Mouse (Mus musculus): ENCODE data around the gene Zfp169. TPM values are rescaled to one million over a fixed set of nuclear protein-coding genes. Genes with fewer than 3 reads are reported as not detected.

The Zfp169 gene
- total and polyA plus RNA-seq, 3 experiments, result 2.9 to 6.6 (median 4.2) TPM

DNA sequence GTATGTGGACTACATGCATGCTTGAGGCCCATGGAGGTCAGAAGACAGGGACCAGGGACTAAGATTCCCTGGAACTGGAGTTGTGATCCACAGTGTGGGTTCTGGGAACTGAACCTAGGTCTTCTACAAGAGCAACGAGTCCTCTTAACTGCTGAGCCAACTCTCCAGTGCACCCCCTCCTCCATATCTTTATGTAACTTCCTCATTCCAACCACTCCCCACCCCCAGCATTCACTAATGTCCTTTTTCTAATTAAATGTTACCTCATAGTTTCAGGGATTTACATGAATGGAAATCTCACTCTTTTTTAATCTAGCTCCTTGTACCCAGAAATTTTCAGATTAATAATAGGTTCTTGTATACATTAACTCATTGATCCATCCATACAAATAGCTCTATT lies 42.7 kb upstream of the Zfp169 start:
- H3K36me3 ChIP-seq (replicated peaks in 1 of 2; ENCODE audit: control insufficient read depth in 1 of 2, insufficient read depth in 1 of 2, low read length in 1 of 2), result no peaks in the 10 kb centered on the region
- no peak for DNase-seq (ENCODE audit: extremely low read depth)
- no peak overlapping the region for H3K27ac ChIP-seq (ENCODE audit: insufficient read depth, low read depth)
- in situ Hi-C loops (cut with MboI; ENCODE audit: low pct_ligation_motif_present, low pct_unique_long_range_greater_than_20kb, low sequenced_read_pairs) (no loop called here), dilution Hi-C loops (cut with MboI; ENCODE audit: extremely low pct_ligation_motif_present, extremely low pct_unique_long_range_greater_than_20kb, low sequenced_read_pairs) (no loop called here)
- no peak overlapping the region for H3K4me3 ChIP-seq (replicated peaks in 1 of 3; ENCODE audit: low read depth in 2 of 3, low read length in 2 of 3, poor library complexity in 1 of 3)
- H3K27me3 ChIP-seq (replicated peaks), result no peaks in the 10 kb centered on the region
- no peak for TF ChIP-seq E2F4 (IDR thresholded peaks at IDR 0.05; ENCODE audit: insufficient replicate concordance, low read depth, low read length)
- no peak for TF ChIP-seq EP300 (IDR thresholded peaks at IDR 0.05; ENCODE audit: low read length)
- TF ChIP-seq MYC (IDR thresholded peaks at IDR 0.05; ENCODE audit: low read depth, low read length), result no peak
- no peaks in the 10 kb centered on the region for H3K9me3 ChIP-seq (replicated peaks; ENCODE audit: low read length)
- no peak overlapping the region for H3K9ac ChIP-seq (ENCODE audit: insufficient read depth, low read depth)
- no peaks in the 10 kb centered on the region for H3K4me1 ChIP-seq (ENCODE audit: control insufficient read depth in 1 of 2, insufficient read depth in 2 of 2)
- no peaks in the 10 kb centered on the region for H3K79me2 ChIP-seq (replicated peaks; ENCODE audit: control insufficient read depth, extremely low read depth, insufficient read depth, poor library complexity, severe bottlenecking)
- H3K4me2 ChIP-seq (ENCODE audit: insufficient read depth, low read depth, poor library complexity, severe bottlenecking), result no peak overlapping the region

DNA sequence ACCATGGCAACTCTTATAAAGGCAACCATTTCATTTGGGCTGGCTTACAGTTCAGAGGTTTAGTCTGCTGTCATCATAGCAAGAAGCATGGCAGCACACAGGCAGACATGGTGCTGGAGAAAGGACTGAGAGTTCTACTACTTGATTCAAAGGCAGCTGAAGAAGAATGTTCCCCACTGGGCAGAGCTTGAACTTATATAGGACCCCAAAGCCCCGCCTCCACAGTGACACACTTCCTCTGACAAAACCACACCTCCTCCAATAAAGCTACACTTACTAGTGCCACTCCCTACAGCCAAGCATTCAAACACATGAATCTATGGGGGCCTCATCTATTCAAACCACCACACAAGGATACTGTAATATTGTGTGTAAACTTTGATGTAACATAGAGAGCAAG lies 41.3 kb upstream of the Zfp169 start:
- DNase-seq (ENCODE audit: extremely low read depth), result no peak
- Histone ChIP-seq H3K79me2 (replicated peaks; ENCODE audit: control insufficient read depth, extremely low read depth, insufficient read depth, poor library complexity, severe bottlenecking) (no peaks in the 10 kb centered on the region), H3K9me3 (replicated peaks; ENCODE audit: low read length) (no peaks in the 10 kb centered on the region), H3K36me3 (replicated peaks in 1 of 2; ENCODE audit: control insufficient read depth in 1 of 2, insufficient read depth in 1 of 2, low read length in 1 of 2) (no peaks in the 10 kb centered on the region), H3K27ac (ENCODE audit: insufficient read depth, low read depth) (no peak overlapping the region), H3K4me1 (ENCODE audit: control insufficient read depth in 1 of 2, insufficient read depth in 2 of 2) (peaks cover 0 to 6% of the 10 kb centered on the region in 2 experiments; a peak in 2 of 4 replicates), H3K9ac (ENCODE audit: insufficient read depth, low read depth) (no peak overlapping the region), H3K4me2 (ENCODE audit: insufficient read depth, low read depth, poor library complexity, severe bottlenecking) (no peak overlapping the region), H3K27me3 (replicated peaks) (no peaks in the 10 kb centered on the region), H3K4me3 (replicated peaks in 1 of 3; ENCODE audit: low read depth in 2 of 3, low read length in 2 of 3, poor library complexity in 1 of 3) (no peak overlapping the region)
- no peak for TF ChIP-seq POLR2AphosphoS2 (IDR thresholded peaks at IDR 0.05; ENCODE audit: low read depth, low read length)
- 0 out of 2 replicates have a peak, but pooled peaks have one; percentile 32 for TF ChIP-seq TBP (conservative IDR thresholded peaks at IDR 0.05; ENCODE audit: low read depth, low read length)
- no peak for TF ChIP-seq POLR2A (IDR thresholded peaks at IDR 0.05; ENCODE audit: low read depth, low read length)
- TF ChIP-seq USF2 (conservative IDR thresholded peaks at IDR 0.05; ENCODE audit: low read depth, low read length), result no peak
- TF ChIP-seq CHD1 (IDR thresholded peaks at IDR 0.05; ENCODE audit: low read depth, low read length), result no peak
- no peak for TF ChIP-seq MAZ (IDR thresholded peaks at IDR 0.05; ENCODE audit: low read depth, low read length)
- dilution Hi-C loops (cut with MboI; ENCODE audit: extremely low pct_ligation_motif_present, extremely low pct_unique_long_range_greater_than_20kb, low sequenced_read_pairs), result no loop called here
- in situ Hi-C loops (cut with MboI; ENCODE audit: low pct_ligation_motif_present, low pct_unique_long_range_greater_than_20kb, low sequenced_read_pairs), result no loop called here

DNA sequence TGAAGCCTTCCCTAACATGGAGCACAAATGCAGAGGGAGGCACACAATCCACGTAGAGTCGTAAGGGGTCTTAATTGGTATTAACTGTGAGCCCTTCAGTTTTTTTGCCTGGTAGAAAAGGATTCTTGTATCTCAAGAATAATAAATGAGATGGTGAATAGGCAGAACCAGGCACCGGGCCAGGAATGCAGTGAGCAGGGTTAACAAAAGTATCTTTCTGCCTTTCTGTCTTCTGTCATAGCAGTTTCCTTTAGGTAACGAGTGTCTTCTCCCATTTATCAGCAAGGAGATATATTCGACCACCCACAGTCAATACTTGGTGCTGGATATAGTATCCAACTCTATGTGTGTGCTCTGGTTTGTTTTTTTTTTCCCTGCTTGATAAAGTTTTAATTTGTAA lies 40.3 kb upstream of the Zfp169 start:
- peaks cover 0 to 6% of the 10 kb centered on the region in 2 experiments; a peak in 2 of 4 replicates for H3K4me1 ChIP-seq (ENCODE audit: control insufficient read depth in 1 of 2, insufficient read depth in 2 of 2)
- DNase-seq (ENCODE audit: extremely low read depth), result no peak
- in situ Hi-C loops (cut with MboI; ENCODE audit: low pct_ligation_motif_present, low pct_unique_long_range_greater_than_20kb, low sequenced_read_pairs), result no loop called here
- no peaks in the 10 kb centered on the region for H3K36me3 ChIP-seq (replicated peaks in 1 of 2; ENCODE audit: control insufficient read depth in 1 of 2, insufficient read depth in 1 of 2, low read length in 1 of 2)
- no peak overlapping the region for H3K4me2 ChIP-seq (ENCODE audit: insufficient read depth, low read depth, poor library complexity, severe bottlenecking)
- H3K27ac ChIP-seq (ENCODE audit: insufficient read depth, low read depth), result no peak overlapping the region
- no peak overlapping the region for H3K4me3 ChIP-seq (replicated peaks in 1 of 3; ENCODE audit: low read depth in 2 of 3, low read length in 2 of 3, poor library complexity in 1 of 3)
- H3K9me3 ChIP-seq (replicated peaks; ENCODE audit: low read length), result no peaks in the 10 kb centered on the region
- dilution Hi-C loops (cut with MboI; ENCODE audit: extremely low pct_ligation_motif_present, extremely low pct_unique_long_range_greater_than_20kb, low sequenced_read_pairs), result no loop called here
- H3K27me3 ChIP-seq (replicated peaks), result no peaks in the 10 kb centered on the region
- TF ChIP-seq MXI1 (IDR thresholded peaks at IDR 0.05; ENCODE audit: low read depth, low read length) (no peak), POLR2A (IDR thresholded peaks at IDR 0.05; ENCODE audit: low read depth, low read length) (no peak), ZC3H11A (IDR thresholded peaks at IDR 0.05; ENCODE audit: low read depth, low read length) (no peak), TCF12 (IDR thresholded peaks at IDR 0.05; ENCODE audit: low read depth, low read length) (no peak), POLR2AphosphoS2 (IDR thresholded peaks at IDR 0.05; ENCODE audit: low read depth, low read length) (no peak), RCOR1 (conservative IDR thresholded peaks at IDR 0.05; ENCODE audit: low read depth, low read length) (no peak), ETS1 (conservative IDR thresholded peaks at IDR 0.05; ENCODE audit: low read depth, low read length) (no peak), SIN3A (IDR thresholded peaks at IDR 0.05; ENCODE audit: low read length) (no peak), RAD21 (IDR thresholded peaks at IDR 0.05; ENCODE audit: low read depth, low read length) (no peak), SMC3 (IDR thresholded peaks at IDR 0.05; ENCODE audit: low read depth, low read length) (no peak)
- no peak overlapping the region for H3K9ac ChIP-seq (ENCODE audit: insufficient read depth, low read depth)
- H3K79me2 ChIP-seq (replicated peaks; ENCODE audit: control insufficient read depth, extremely low read depth, insufficient read depth, poor library complexity, severe bottlenecking), result no peaks in the 10 kb centered on the region

Measured in CH12.LX (cell line).